Mouse (Mus musculus) spleen, adult 2 months (tissue): Measurements from ENCODE around the gene Slc41a2.

ENCODE experiments used
- CTCF ChIP-seq: fragments of 200-500 bp; IDR thresholded peaks from 2 replicates; pipeline ENCODE4 v1.5.1; 2011; ENCODE audit warnings: mild to moderate bottlenecking, inconsistent platforms; ENCODE audit not compliant: insufficient read depth, insufficient read length, insufficient replicate concordance; ENCODE audit errors: extremely low read depth
- POLR2A ChIP-seq: fragments of 200-500 bp; IDR thresholded peaks from 2 replicates; pipeline ENCODE4 v1.6.1; 2011; ENCODE audit warnings: low read depth, low read length, inconsistent platforms

- TF ChIP-seq CTCF, result no peak
- no peak for TF ChIP-seq POLR2A
Observed at GRCm38 (mm10) chr10:83301687-83302086, 36.0 kb downstream of the Slc41a2 start.
